Mouse (Mus musculus) CH12.LX (cell line): ENCODE data around the gene Wdr4. TPM values are rescaled to one million over a fixed set of nuclear protein-coding genes. Genes with fewer than 3 reads are reported as not detected.

Experiments used
- DNase-seq: peaks from one replicate; pipeline ENCODE4 v3.0.0-alpha.2; 2013; ENCODE audit errors: extremely low read depth
- H3K27ac ChIP-seq: 2 replicates; pipeline ENCODE4 v1.5.1; 2012; ENCODE audit warnings: low read depth, mild to moderate bottlenecking, control low read depth, moderate library complexity; ENCODE audit not compliant: insufficient read depth
- H3K27me3 ChIP-seq: replicated peaks from 2 replicates; pipeline ENCODE3; 2012; ENCODE audit warnings: inconsistent platforms
- H3K36me3 ChIP-seq, 2 experiments: replicated peaks in 1 of 2; 2 replicates each; pipeline versions ENCODE3 to v1.6.1; 2012; ENCODE audit warnings: inconsistent platforms in 1 of 2, low read length in 1 of 2, mild to moderate bottlenecking in 1 of 2, mixed read lengths in 1 of 2, moderate library complexity in 1 of 2; ENCODE audit not compliant: control insufficient read depth in 1 of 2, insufficient read depth in 1 of 2
- H3K4me1 ChIP-seq, 2 experiments: 2 replicates each; pipeline ENCODE4 v1.6.1; 2012; ENCODE audit warnings: inconsistent platforms in 1 of 2, moderate library complexity in 1 of 2; ENCODE audit not compliant: insufficient read depth in 2 of 2, control insufficient read depth in 1 of 2
- H3K4me2 ChIP-seq: 2 replicates; pipeline ENCODE4 v1.6.1; 2012; ENCODE audit warnings: low read depth, mild to moderate bottlenecking, control low read depth; ENCODE audit not compliant: poor library complexity, insufficient read depth, severe bottlenecking
- H3K4me3 ChIP-seq, 3 experiments: fragments of 150-350 bp in 1 of 3; sonication (generic) in 1 of 3; replicated peaks in 1 of 3; 2 replicates each; pipeline versions ENCODE3 to v1.5.1; 2011 to 2012; ENCODE audit warnings: low read depth in 2 of 3, low read length in 2 of 3, mild to moderate bottlenecking in 2 of 3, moderate library complexity in 2 of 3, control low read depth in 1 of 3, improper control_type of control experiment in 1 of 3, inconsistent platforms in 1 of 3, mixed read lengths in 1 of 3; ENCODE audit not compliant: poor library complexity in 1 of 3
- H3K79me2 ChIP-seq: replicated peaks from 2 replicates; pipeline ENCODE4 v1.6.1; 2012; ENCODE audit warnings: mild to moderate bottlenecking, moderate library complexity; ENCODE audit not compliant: control insufficient read depth, poor library complexity, insufficient read depth, severe bottlenecking; ENCODE audit errors: extremely low read depth
- H3K9ac ChIP-seq: 2 replicates; pipeline ENCODE4 v1.6.1; 2012; ENCODE audit warnings: low read depth, mild to moderate bottlenecking, control low read depth, moderate library complexity; ENCODE audit not compliant: insufficient read depth
- H3K9me3 ChIP-seq: replicated peaks from 2 replicates; pipeline ENCODE3; 2012; ENCODE audit warnings: low read length, inconsistent platforms, mixed read lengths
- BHLHE40 ChIP-seq: IDR thresholded peaks from 2 replicates; pipeline ENCODE4 v1.6.1; 2011; ENCODE audit warnings: mild to moderate bottlenecking, low read depth, low read length, improper control_type of control experiment
- CHD1 ChIP-seq: IDR thresholded peaks from 2 replicates; pipeline ENCODE4 v1.6.1; 2012; ENCODE audit warnings: low read depth, low read length, improper control_type of control experiment, inconsistent platforms
- CHD2 ChIP-seq: IDR thresholded peaks from 2 replicates; pipeline ENCODE4 v1.6.1; 2011; ENCODE audit warnings: low read length, improper control_type of control experiment
- CTCF ChIP-seq, 2 experiments: IDR thresholded peaks in 1 of 2; conservative IDR thresholded peaks in 1 of 2; 2 replicates each; pipeline ENCODE4 v1.5.1; 2011 to 2012; ENCODE audit warnings: low read depth in 2 of 2, low read length in 2 of 2, improper control_type of control experiment in 1 of 2, inconsistent platforms in 1 of 2, mild to moderate bottlenecking in 1 of 2, moderate library complexity in 1 of 2
- ELF1 ChIP-seq: IDR thresholded peaks from 2 replicates; pipeline ENCODE4 v1.6.1; 2014; ENCODE audit warnings: low read depth, mild to moderate bottlenecking, inconsistent platforms, low read length, improper control_type of control experiment
- EP300 ChIP-seq: IDR thresholded peaks from 2 replicates; pipeline ENCODE4 v1.6.1; 2011; ENCODE audit warnings: low read length, improper control_type of control experiment
- ETS1 ChIP-seq: conservative IDR thresholded peaks from 2 replicates; pipeline ENCODE4 v1.6.1; 2012; ENCODE audit warnings: low read depth, mild to moderate bottlenecking, inconsistent platforms, low read length, improper control_type of control experiment, moderate library complexity
- HCFC1 ChIP-seq: IDR thresholded peaks from 2 replicates; pipeline ENCODE4 v1.6.1; 2012; ENCODE audit warnings: low read depth, mild to moderate bottlenecking, inconsistent platforms, low read length, improper control_type of control experiment
- IRF4 ChIP-seq: IDR thresholded peaks from 2 replicates; pipeline ENCODE4 v1.6.1; 2014; ENCODE audit warnings: low read depth, mild to moderate bottlenecking, inconsistent platforms, low read length, improper control_type of control experiment
- JUN ChIP-seq: IDR thresholded peaks from 2 replicates; pipeline ENCODE4 v1.6.1; 2011; ENCODE audit warnings: low read depth, mild to moderate bottlenecking, low read length, improper control_type of control experiment, moderate library complexity; ENCODE audit not compliant: insufficient read depth
- KAT2A ChIP-seq: IDR thresholded peaks from 2 replicates; pipeline ENCODE4 v1.6.1; 2012; ENCODE audit warnings: low read length, improper control_type of control experiment, inconsistent platforms; ENCODE audit not compliant: insufficient replicate concordance
- MAFK ChIP-seq: IDR thresholded peaks from 2 replicates; pipeline ENCODE4 v1.6.1; 2011; ENCODE audit warnings: low read length, improper control_type of control experiment; ENCODE audit not compliant: insufficient replicate concordance
- MAX ChIP-seq: IDR thresholded peaks from 2 replicates; pipeline ENCODE4 v1.6.1; 2011; ENCODE audit warnings: low read length, improper control_type of control experiment
- MEF2A ChIP-seq: IDR thresholded peaks from 2 replicates; pipeline ENCODE4 v1.6.1; 2014; ENCODE audit warnings: low read depth, mild to moderate bottlenecking, inconsistent platforms, low read length, improper control_type of control experiment, borderline replicate concordance
- MXI1 ChIP-seq: IDR thresholded peaks from 2 replicates; pipeline ENCODE4 v1.6.1; 2011; ENCODE audit warnings: mild to moderate bottlenecking, low read depth, low read length, improper control_type of control experiment
- MYC ChIP-seq: IDR thresholded peaks from 2 replicates; pipeline ENCODE4 v1.6.1; 2011; ENCODE audit warnings: low read depth, mild to moderate bottlenecking, improper control_type of control experiment, low read length
- NRF1 ChIP-seq: IDR thresholded peaks from 2 replicates; pipeline ENCODE4 v1.6.1; 2014; ENCODE audit warnings: low read depth, mild to moderate bottlenecking, inconsistent platforms, low read length, improper control_type of control experiment, moderate library complexity
- RCOR1 ChIP-seq: conservative IDR thresholded peaks from 2 replicates; pipeline ENCODE4 v1.6.1; 2012; ENCODE audit warnings: low read depth, mild to moderate bottlenecking, inconsistent platforms, low read length, improper control_type of control experiment
- SIN3A ChIP-seq: IDR thresholded peaks from 2 replicates; pipeline ENCODE4 v1.6.1; 2012; ENCODE audit warnings: low read length, improper control_type of control experiment, inconsistent platforms
- TBP ChIP-seq: conservative IDR thresholded peaks from 2 replicates; pipeline ENCODE4 v1.6.1; 2011; ENCODE audit warnings: low read depth, low read length, improper control_type of control experiment
- UBTF ChIP-seq: IDR thresholded peaks from 2 replicates; pipeline ENCODE4 v1.6.1; 2012; ENCODE audit warnings: low read depth, mild to moderate bottlenecking, inconsistent platforms, low read length, improper control_type of control experiment, moderate library complexity
- USF2 ChIP-seq: conservative IDR thresholded peaks from 2 replicates; pipeline ENCODE4 v1.6.1; 2011; ENCODE audit warnings: low read depth, low read length, improper control_type of control experiment
- ZMIZ1 ChIP-seq: IDR thresholded peaks from 2 replicates; pipeline ENCODE4 v1.6.1; 2012; ENCODE audit warnings: low read depth, mild to moderate bottlenecking, inconsistent platforms, low read length, improper control_type of control experiment
- ZNF384 ChIP-seq: IDR thresholded peaks from 2 replicates; pipeline ENCODE4 v1.6.1; 2012; ENCODE audit warnings: low read depth, low read length, improper control_type of control experiment, inconsistent platforms
- dilution Hi-C: fragments of 300-500 bp; cut with MboI; formaldehyde crosslinking; loops from 2 replicates; pipeline ENCODE4 v1.14.3; 2020; ENCODE audit warnings: low sequenced_read_pairs; ENCODE audit not compliant: extremely low pct_unique_long_range_greater_than_20kb, extremely low pct_ligation_motif_present
- in situ Hi-C: fragments of 300-500 bp; cut with MboI; formaldehyde crosslinking; loops from 3 replicates; pipeline ENCODE4 v1.14.3; 2019; ENCODE audit warnings: low sequenced_read_pairs, low pct_ligation_motif_present, low pct_unique_long_range_greater_than_20kb, mixed read lengths
- polyA plus RNA-seq: library from polyadenylated mRNA; unstranded; fragments of >175 nt; gene quantifications from 2 replicates; pipeline ENCODE4 v1.2.1, GENCODE M21; 2012; ENCODE audit warnings: low read depth; ENCODE audit not compliant: insufficient read length
- total RNA-seq, 2 experiments: library from RNA; depleted of rRNA; stranded (reverse); fragments of 300-350 nt in 1 of 2; fragments of >200 nt in 1 of 2; gene quantifications; 2 replicates each; pipeline ENCODE4 v1.2.3; 2012 to 2014

Gene Wdr4
- total and polyA plus RNA-seq, 3 experiments, result 48.3 to 56.2 (median 51.4) TPM

GRCm38 (mm10) chr17:31486616-31487198 is 33.1 kb downstream of the Wdr4 start:
- no peak overlapping the region for H3K4me2 ChIP-seq
- TF ChIP-seq BHLHE40, result no peak
- no peak for TF ChIP-seq EP300
- TF ChIP-seq MXI1, result no peak
- no peak for TF ChIP-seq ETS1
- no peak for TF ChIP-seq MYC
- TF ChIP-seq KAT2A, result no peak
- TF ChIP-seq ZMIZ1, result no peak
- TF ChIP-seq CTCF (conservative IDR thresholded peaks at IDR 0.05 in 1 of 2, IDR thresholded peaks at IDR 0.05 in 1 of 2; ENCODE audit: low read depth in 2 of 2, low read length in 2 of 2), result no peak
- TF ChIP-seq ELF1, result no peak
- TF ChIP-seq IRF4, result no peak
- TF ChIP-seq UBTF, result no peak
- TF ChIP-seq MAX, result no peak
- no peak for TF ChIP-seq RCOR1
- no peak for TF ChIP-seq MAFK
- H3K27me3 ChIP-seq, result peaks cover 13% of the 10 kb centered on the region
- H3K36me3 ChIP-seq, result no peaks in the 10 kb centered on the region
- no peak overlapping the region for H3K27ac ChIP-seq
- H3K9me3 ChIP-seq, result no peaks in the 10 kb centered on the region
- dilution Hi-C loops (no loop called here), in situ Hi-C loops (loop anchor here (25.0 kb wide), 1 partner anchor 474 kb away; no protein-coding TSS in a partner anchor)
- H3K4me3 ChIP-seq, result no peak overlapping the region
- no peaks in the 10 kb centered on the region for H3K79me2 ChIP-seq
- no peak overlapping the region for H3K9ac ChIP-seq
- peaks cover 0 to 2% of the 10 kb centered on the region in 2 experiments; a peak in 1 of 4 replicates for H3K4me1 ChIP-seq
- no peak for DNase-seq

GRCm38 (mm10) chr17:31479108-31479844 is 40.5 kb downstream of the Wdr4 start:
- Histone ChIP-seq H3K4me3 (no peak overlapping the region), H3K79me2 (no peaks in the 10 kb centered on the region), H3K9ac (no peak overlapping the region), H3K9me3 (no peaks in the 10 kb centered on the region), H3K4me2 (no peak overlapping the region), H3K36me3 (no peaks in the 10 kb centered on the region), H3K4me1 (peaks cover 2 to 7% of the 10 kb centered on the region in 2 experiments), H3K27ac (no peak overlapping the region), H3K27me3 (peaks cover 28% of the 10 kb centered on the region)
- in situ Hi-C loops, result loop anchor here (25.0 kb wide), 1 partner anchor 467 kb away; no protein-coding TSS in a partner anchor
- dilution Hi-C loops, result no loop called here
- no peak for TF ChIP-seq ZNF384
- no peak for TF ChIP-seq KAT2A
- no peak for TF ChIP-seq CHD1
- TF ChIP-seq JUN, result no peak
- no peak for TF ChIP-seq HCFC1
- no peak for TF ChIP-seq USF2
- no peak for TF ChIP-seq MAFK
- no peak for TF ChIP-seq TBP
- no peak for TF ChIP-seq SIN3A
- no peak for TF ChIP-seq CHD2
- no peak for TF ChIP-seq IRF4
- TF ChIP-seq BHLHE40, result no peak
- TF ChIP-seq MEF2A, result no peak
- no peak for TF ChIP-seq NRF1
- no peak for TF ChIP-seq ZMIZ1
- DNase-seq, result no peak
